13 mouse cellular contexts compared by ENCODE assay signal in the genomic region with DNA sequence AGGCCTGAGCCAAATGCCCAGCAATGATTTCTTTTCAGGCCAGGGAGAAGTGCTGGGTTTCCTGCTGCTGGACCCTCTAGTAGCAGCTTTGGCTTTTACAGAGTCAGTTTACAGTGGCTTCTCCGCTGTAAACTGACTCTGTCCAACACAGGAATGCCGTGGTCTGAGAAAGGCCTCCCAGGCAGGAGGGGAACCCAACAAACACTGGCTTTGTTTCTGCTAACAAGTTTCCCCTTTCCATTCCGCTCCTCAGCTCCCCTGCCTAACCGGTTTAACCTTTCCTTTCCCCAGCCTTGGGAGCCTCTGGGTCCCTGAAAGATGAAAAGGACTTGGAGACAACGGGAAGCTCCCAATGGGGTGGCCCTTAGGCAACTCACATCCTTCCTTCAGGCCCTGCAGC. TPM values are rescaled to one million over a fixed set of nuclear protein-coding genes. Genes with fewer than 3 reads are reported as not detected.
DNase-seq lines count a peak whose midpoint lies in the region; ATAC-seq lines count a peak whose summit lies in the region.
"Had no signal": no experiment of that assay in that cellular context is flagged by ENCODE, and none has a peak within 500 bp of the region (broad histone marks: within the 10 kb centered on the region; RNA-seq: fewer than 3 reads in every experiment).

No protein-coding gene starts in this region.

- peaks cover 36% of the 10 kb centered on the region for H3K36me3 ChIP-seq in heart, embryonic 10.5 days
- peaks cover 30% of the 10 kb centered on the region for H3K36me3 ChIP-seq in lung, embryonic 15.5 days
- peaks cover 37% of the 10 kb centered on the region for H3K36me3 ChIP-seq in embryonic facial prominence, embryonic 13.5 days
- peaks cover 30% of the 10 kb centered on the region for H3K36me3 ChIP-seq in stomach, embryonic 15.5 days

- peaks cover 40% of the 10 kb centered on the region for H3K4me1 ChIP-seq in heart, embryonic 10.5 days
- peaks cover 59% of the 10 kb centered on the region for H3K4me1 ChIP-seq in lung, embryonic 15.5 days
- H3K4me1 ChIP-seq in embryonic facial prominence, embryonic 13.5 days: peaks cover 35% of the 10 kb centered on the region
- H3K4me1 ChIP-seq in stomach, embryonic 15.5 days: peaks cover 23% of the 10 kb centered on the region

- peak overlapping the region; percentile 14; the same call in 1 of the 2 replicates for H3K4me2 ChIP-seq in lung, embryonic 15.5 days
- no peak overlapping the region for H3K4me2 ChIP-seq in embryonic facial prominence, embryonic 13.5 days
- no peak overlapping the region for H3K4me2 ChIP-seq in stomach, embryonic 15.5 days
- H3K4me2 ChIP-seq: hindbrain, embryonic 15.5 days; liver, embryonic 13.5 days had no signal

- H3K9me3 ChIP-seq in heart, embryonic 10.5 days: no peaks in the 10 kb centered on the region
- H3K9me3 ChIP-seq in lung, embryonic 15.5 days: no peaks in the 10 kb centered on the region
- no peaks in the 10 kb centered on the region for H3K9me3 ChIP-seq in embryonic facial prominence, embryonic 13.5 days
- no peaks in the 10 kb centered on the region for H3K9me3 ChIP-seq in stomach, embryonic 15.5 days
- H3K9me3 ChIP-seq: hindbrain, embryonic 15.5 days; liver, embryonic 13.5 days had no signal

- DNase-seq in heart, embryonic 10.5 days (ENCODE audit: low spot score): no peak
- no peak for DNase-seq in heart, adult 8-10 months (ENCODE audit: low spot score)
- DNase-seq in lung, postnatal 25 days (ENCODE audit: low spot score): no peak
- DNase-seq in cerebellum, adult 8-10 months: no peak
- DNase-seq in right cerebral cortex, postnatal 25 days: no peak
- DNase-seq: adrenal gland, postnatal 14 days; kidney, postnatal 25 days; liver, embryonic 13.5 days; retina, postnatal 1 day had no signal

- H3K9ac ChIP-seq in lung, embryonic 15.5 days: no peak overlapping the region
- peak overlapping the region; percentile 52 for H3K9ac ChIP-seq in embryonic facial prominence, embryonic 13.5 days
- no peak overlapping the region for H3K9ac ChIP-seq in stomach, embryonic 15.5 days
- H3K9ac ChIP-seq: hindbrain, embryonic 15.5 days; liver, embryonic 13.5 days had no signal

- H3K27me3 ChIP-seq in heart, embryonic 10.5 days (ENCODE audit: insufficient read depth, poor library complexity, severe bottlenecking): no peaks in the 10 kb centered on the region
- H3K27me3 ChIP-seq in lung, embryonic 15.5 days: no peaks in the 10 kb centered on the region
- no peaks in the 10 kb centered on the region for H3K27me3 ChIP-seq in embryonic facial prominence, embryonic 13.5 days
- no peaks in the 10 kb centered on the region for H3K27me3 ChIP-seq in stomach, embryonic 15.5 days (replicated peaks)
- H3K27me3 ChIP-seq: hindbrain, embryonic 15.5 days; liver, embryonic 13.5 days had no signal

- peak overlapping the region; percentile 42 for H3K27ac ChIP-seq in heart, embryonic 10.5 days
- peak overlapping the region; percentile 85 for H3K27ac ChIP-seq in lung, embryonic 15.5 days
- H3K27ac ChIP-seq in embryonic facial prominence, embryonic 13.5 days: peak overlapping the region; percentile 76
- H3K27ac ChIP-seq in stomach, embryonic 15.5 days: 0 out of 2 replicates have a peak overlapping the region, but pooled peaks have one; percentile 4
- H3K27ac ChIP-seq: hindbrain, embryonic 15.5 days; liver, embryonic 13.5 days had no signal

- H3K4me3 ChIP-seq in heart, embryonic 10.5 days: no peak overlapping the region
- H3K4me3 ChIP-seq in lung, embryonic 15.5 days: no peak overlapping the region
- H3K4me3 ChIP-seq in embryonic facial prominence, embryonic 13.5 days: no peak overlapping the region
- H3K4me3 ChIP-seq in stomach, embryonic 15.5 days (replicated peaks): no peak overlapping the region
- H3K4me3 ChIP-seq: hindbrain, embryonic 15.5 days; liver, embryonic 13.5 days had no signal

- ATAC-seq in lung, embryonic 15.5 days (ENCODE audit: borderline replicate concordance, extremely low read depth, low FRiP score, low TSS enrichment): no peak
- no peak for ATAC-seq in embryonic facial prominence, embryonic 13.5 days (ENCODE audit: insufficient number of reproducible peaks, insufficient read depth, low FRiP score, low TSS enrichment, low read depth)
- no peak for ATAC-seq in stomach, embryonic 15.5 days (ENCODE audit: insufficient read depth, low FRiP score, low read depth)

- 27% methylated on average over 5 of the region's 5 CpGs for WGBS in heart, embryonic 10.5 days
- 21% methylated on average over 5 of the region's 5 CpGs for WGBS in lung, embryonic 15.5 days
- 3% methylated on average over 5 of the region's 5 CpGs for WGBS in embryonic facial prominence, embryonic 13.5 days
- 22% methylated on average over 5 of the region's 5 CpGs for WGBS in stomach, embryonic 15.5 days

RNA-seq across cellular contexts. Expression of gene Ssr2, which starts 14.6 kb away (rescaled TPM):
- polyA plus RNA-seq in heart, embryonic 10.5 days (2016; fragmentation: Nextera tagmentation; extraction: Ambion mirVana): 184 and 207 TPM in 2 replicates
- total RNA-seq in heart, adult 8-10 months (2022): 10 to 100 TPM; 60.4 to 67.0 (median 64.4) TPM
- polyA plus RNA-seq in lung, embryonic 15.5 days (2015; fragmentation: Nextera tagmentation; extraction: Ambion mirVana): 290 and 301 TPM in 2 replicates
- 259 and 274 TPM in 2 replicates for polyA plus RNA-seq in embryonic facial prominence, embryonic 13.5 days (2015; fragmentation: Nextera tagmentation; extraction: Ambion mirVana)
- polyA plus RNA-seq in stomach, embryonic 15.5 days (2015; fragmentation: Nextera tagmentation; extraction: Ambion mirVana): 339 and 359 TPM in 2 replicates

RNA-seq across cellular contexts. Expression of gene Arhgef2, which starts 15.5 kb away (rescaled TPM):
- polyA plus RNA-seq in heart, embryonic 10.5 days (2016; fragmentation: Nextera tagmentation; extraction: Ambion mirVana): 82.5 and 108 TPM in 2 replicates
- 10 to 100 TPM; 38.8 to 45.9 (median 41.4) TPM for total RNA-seq in heart, adult 8-10 months (2022)
- polyA plus RNA-seq in lung, embryonic 15.5 days (2015; fragmentation: Nextera tagmentation; extraction: Ambion mirVana): 105 and 116 TPM in 2 replicates
- 91.6 and 99.4 TPM in 2 replicates for polyA plus RNA-seq in embryonic facial prominence, embryonic 13.5 days (2015; fragmentation: Nextera tagmentation; extraction: Ambion mirVana)
- polyA plus RNA-seq in stomach, embryonic 15.5 days (2015; fragmentation: Nextera tagmentation; extraction: Ambion mirVana): 77.1 and 78.7 TPM in 2 replicates

RNA-seq across cellular contexts. Expression of gene Ubqln4, which starts 36.7 kb away (rescaled TPM):
- polyA plus RNA-seq in heart, embryonic 10.5 days (2016; fragmentation: Nextera tagmentation; extraction: Ambion mirVana): 49.5 and 62.2 TPM in 2 replicates
- 10 to 100 TPM; 68.8 to 90.5 (median 77.6) TPM for total RNA-seq in heart, adult 8-10 months (2022)
- 46.4 and 49.4 TPM in 2 replicates for polyA plus RNA-seq in lung, embryonic 15.5 days (2015; fragmentation: Nextera tagmentation; extraction: Ambion mirVana)
- 43.0 and 44.6 TPM in 2 replicates for polyA plus RNA-seq in embryonic facial prominence, embryonic 13.5 days (2015; fragmentation: Nextera tagmentation; extraction: Ambion mirVana)
- polyA plus RNA-seq in stomach, embryonic 15.5 days (2015; fragmentation: Nextera tagmentation; extraction: Ambion mirVana): 40.2 and 40.9 TPM in 2 replicates

RNA-seq across cellular contexts. Expression of gene Lamtor2, which starts 37.4 kb away (rescaled TPM):
- 154 and 190 TPM in 2 replicates for polyA plus RNA-seq in heart, embryonic 10.5 days (2016; fragmentation: Nextera tagmentation; extraction: Ambion mirVana)
- total RNA-seq in heart, adult 8-10 months (2022): 100 to 1,000 TPM; 104 to 116 (median 107) TPM
- 165 and 178 TPM in 2 replicates for polyA plus RNA-seq in lung, embryonic 15.5 days (2015; fragmentation: Nextera tagmentation; extraction: Ambion mirVana)
- 164 and 169 TPM in 2 replicates for polyA plus RNA-seq in embryonic facial prominence, embryonic 13.5 days (2015; fragmentation: Nextera tagmentation; extraction: Ambion mirVana)
- polyA plus RNA-seq in stomach, embryonic 15.5 days (2015; fragmentation: Nextera tagmentation; extraction: Ambion mirVana): 193 and 198 TPM in 2 replicates

RNA-seq across cellular contexts. Expression of gene Rab25, which starts 42.1 kb away (rescaled TPM):
- polyA plus RNA-seq in heart, embryonic 10.5 days (2016; fragmentation: Nextera tagmentation; extraction: Ambion mirVana): 1.1 and 1.6 TPM in 2 replicates
- not detected for total RNA-seq in heart, adult 8-10 months (2022)
- 33.1 and 36.4 TPM in 2 replicates for polyA plus RNA-seq in lung, embryonic 15.5 days (2015; fragmentation: Nextera tagmentation; extraction: Ambion mirVana)
- polyA plus RNA-seq in embryonic facial prominence, embryonic 13.5 days (2015; fragmentation: Nextera tagmentation; extraction: Ambion mirVana): 18.6 and 19.5 TPM in 2 replicates
- 86.9 and 90.6 TPM in 2 replicates for polyA plus RNA-seq in stomach, embryonic 15.5 days (2015; fragmentation: Nextera tagmentation; extraction: Ambion mirVana)
- total RNA-seq: adrenal gland, postnatal 14 days had no signal

Comparison
In these comparisons a context has a peak if more than half of its experiments do, and no peak if none do; other contexts are left out.
1. H3K27ac ChIP-seq: peak in every context shown above with its lines; median percentile 85 in lung, embryonic 15.5 days; 76 in embryonic facial prominence, embryonic 13.5 days; 42 in heart, embryonic 10.5 days; 4 in stomach, embryonic 15.5 days.